Mouse (Mus musculus): ENCODE results near the gene Cldn18.

DNA sequence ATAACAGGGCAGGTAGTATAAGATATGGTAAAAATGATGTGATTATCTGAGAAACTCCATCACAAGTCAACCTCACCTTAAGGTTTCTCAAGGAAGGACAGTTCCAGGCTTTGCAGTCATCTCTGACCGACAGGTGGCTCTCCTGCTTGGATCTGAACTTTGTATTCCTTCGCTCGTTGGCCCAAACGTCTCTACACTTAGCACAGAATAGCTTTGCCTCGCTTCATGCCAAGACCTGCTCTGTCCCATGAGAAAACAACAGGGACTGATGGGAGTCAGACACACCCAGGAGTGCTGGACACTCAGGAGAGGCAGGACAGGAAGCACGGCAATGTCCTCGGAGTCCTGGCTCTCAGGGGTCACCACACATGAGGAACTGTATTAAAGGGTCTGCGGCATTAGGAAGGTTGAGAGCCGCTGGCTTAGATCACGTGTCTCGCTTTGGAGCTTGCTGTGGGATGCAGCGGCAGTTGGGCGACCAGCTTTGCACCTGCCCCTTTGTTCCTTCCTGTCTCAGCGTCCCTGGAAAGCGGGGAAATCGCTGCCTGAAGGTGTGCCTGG lies 55.4 kb downstream of the Cldn18 start:
- no peak for TF ChIP-seq POLR2A (IDR thresholded peaks at IDR 0.05; ENCODE audit: borderline replicate concordance, extremely low read depth, low read depth, low read length)
- TF ChIP-seq CTCF (IDR thresholded peaks at IDR 0.05; ENCODE audit: insufficient read depth, low read length) = no peak
